Mouse (Mus musculus) pancreas, adult 10 weeks (tissue): Measurements from ENCODE around the gene Cenpu. TPM values are rescaled to one million over a fixed set of nuclear protein-coding genes. Genes with fewer than 3 reads are reported as not detected.

Experiments
- polyA plus RNA-seq: library from polyadenylated mRNA; stranded (reverse); fragments of 350-450 nt; fragmentation: Illumina TruSeq; extraction: RNeasy Lipid Tissue Mini Kit (QIAGEN cat#74804); gene quantifications from one replicate; pipeline ENCODE4 v1.2.3, GENCODE M21; 2015; ENCODE audit warnings: low read depth, low replicate concordance; ENCODE audit not compliant: insufficient read depth

Cenpu gene
- 0.74 TPM for polyA plus RNA-seq

DNA sequence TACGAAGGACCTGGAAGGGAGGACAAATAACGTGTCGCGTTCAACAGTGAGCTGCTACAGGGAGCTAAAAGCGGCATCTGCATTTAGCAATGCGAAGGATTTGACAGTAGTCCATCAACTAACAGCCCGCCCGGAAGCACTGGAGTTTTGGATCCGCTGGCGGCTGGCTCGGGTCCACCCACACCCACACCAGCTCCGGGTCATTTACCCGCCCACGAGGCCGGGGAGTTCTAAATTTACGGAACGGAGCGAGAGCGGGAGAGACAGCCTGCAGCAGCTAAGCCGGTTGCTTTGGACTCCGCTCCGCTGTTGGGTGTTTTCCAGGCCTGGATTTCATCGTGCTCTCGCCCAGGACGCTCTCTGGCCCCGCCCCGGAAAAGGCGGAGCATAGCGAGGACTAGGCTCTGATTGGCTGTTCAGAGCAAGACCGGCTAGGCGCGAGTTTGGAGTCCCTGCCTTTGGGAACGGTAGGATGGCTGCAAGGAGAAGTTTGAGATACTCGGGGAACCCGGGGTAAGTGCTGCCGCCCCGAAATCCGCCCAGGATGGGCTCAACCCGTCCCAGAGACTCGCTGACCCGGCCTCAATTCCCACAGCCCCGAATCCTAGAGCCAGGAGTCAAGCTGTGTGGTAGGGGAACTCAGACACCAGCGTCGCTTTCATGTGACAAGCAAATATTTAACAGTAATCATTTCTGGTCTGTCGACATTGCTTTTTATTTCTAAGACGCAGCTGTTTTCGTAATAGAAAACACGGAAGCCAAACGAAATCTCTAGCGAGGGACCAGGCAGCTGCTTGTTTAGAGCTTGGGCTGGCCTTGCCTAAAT, at the start of gene Cenpu:
Cenpu (plus strand) TSS at position 414 of the 826 bp plus-strand sequence.

DNA sequence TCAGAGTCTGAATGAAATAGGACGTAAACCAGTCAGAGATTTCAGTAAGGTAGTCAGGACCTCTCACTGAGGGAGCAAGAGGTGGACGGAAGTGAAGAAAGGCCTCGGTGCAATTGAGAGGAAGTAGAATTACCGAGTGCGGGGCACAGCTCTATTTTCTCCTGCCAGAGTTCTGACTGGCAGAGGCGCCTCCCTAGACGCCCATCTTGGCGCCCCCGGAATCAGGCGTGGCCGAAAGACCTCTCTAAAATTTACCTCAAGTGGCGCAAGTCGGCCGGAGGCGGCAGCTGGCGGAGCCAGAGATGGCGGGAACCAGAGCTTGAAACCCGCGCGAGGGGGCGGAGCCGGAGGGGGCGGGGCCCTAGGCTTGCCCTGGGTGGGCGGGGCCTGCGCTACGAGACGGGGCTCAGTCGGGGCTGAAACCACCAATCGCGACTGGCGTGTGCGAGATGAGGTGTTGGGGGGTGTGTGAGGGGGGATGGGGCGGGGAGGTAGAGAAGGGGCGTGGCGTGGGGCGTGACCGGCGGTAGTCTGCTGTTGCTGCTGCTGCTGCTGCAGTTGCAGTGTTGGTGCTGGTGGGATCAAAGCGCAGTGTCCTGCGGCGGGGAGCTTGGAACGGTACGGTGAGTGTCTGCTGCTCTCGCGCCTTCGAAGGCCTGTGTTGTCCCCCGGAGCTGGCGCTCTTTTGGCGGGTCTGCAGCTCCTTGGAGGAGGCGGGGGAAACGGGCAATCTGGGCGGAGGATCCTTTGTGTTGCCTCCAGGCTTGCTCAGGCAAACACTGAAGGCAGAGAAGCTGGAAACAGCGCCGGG, 65.3 kb downstream of the Cenpu start, which contains the start of the genes Primpol and Casp3:
Primpol (minus strand) TSS at position 334 of the 811 bp plus-strand sequence.
Casp3 (plus strand) TSS at position 413 of the 811 bp plus-strand sequence.

Other genes starting within 250 kb of the Cenpu start
- 9.1 TPM for gene Acsl1, start 81.0 kb upstream of the Cenpu start, polyA plus RNA-seq
- 1.3 TPM for gene Primpol, start 65.2 kb downstream of the Cenpu start, polyA plus RNA-seq
- gene Casp3, start 65.3 kb downstream of the Cenpu start, polyA plus RNA-seq: 3.5 TPM
- gene Irf2, start 187.7 kb downstream of the Cenpu start, polyA plus RNA-seq: 7.0 TPM